Mouse (Mus musculus): ENCODE results near the gene Hscb.
"Not testable (repeated sequence)": the region's sequence is repeated elsewhere in the genome, so short reads cannot be mapped to it uniquely, and the experiment has no call there.

The Hscb gene

DNA sequence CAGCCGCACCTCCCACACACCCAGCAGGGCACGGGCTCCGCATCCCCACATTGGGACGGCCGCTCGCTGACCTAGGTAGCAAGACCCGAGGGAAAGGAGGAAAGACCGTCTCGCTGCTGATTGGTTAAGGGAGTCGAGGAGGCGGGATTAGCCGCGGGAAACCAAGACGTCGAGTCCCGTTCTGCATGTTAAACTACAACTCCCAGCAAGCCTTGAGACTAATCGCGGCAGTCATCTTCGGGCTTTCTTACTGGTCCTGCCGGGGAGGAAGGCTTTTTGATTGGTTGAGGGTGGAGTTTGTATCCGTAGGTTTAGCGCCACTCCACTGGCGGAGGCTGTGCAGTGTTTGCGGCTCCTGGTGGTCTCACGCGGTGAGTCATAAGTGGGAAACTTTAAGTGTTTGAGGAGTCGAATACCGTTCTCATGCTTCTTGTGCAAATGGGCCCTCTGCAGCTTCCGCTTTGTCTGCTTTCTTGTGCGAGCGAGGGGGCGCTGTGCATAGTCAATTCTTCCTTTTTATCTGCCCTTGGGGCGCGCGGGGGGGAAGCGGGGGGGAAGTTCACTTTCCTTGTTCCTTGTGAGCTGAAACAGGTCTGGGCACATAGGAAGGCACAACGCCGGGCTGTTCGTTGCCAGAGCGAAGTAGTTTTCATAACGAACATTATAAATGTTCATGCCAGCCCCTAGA lies at the start of gene Hscb, which contains the start of gene Chek2:
Hscb (minus strand) TSS at position 100 of the 688 bp plus-strand sequence.
Chek2 (plus strand) TSS at position 302 of the 688 bp plus-strand sequence.
- peak; percentile 99 for DNase-seq

DNA sequence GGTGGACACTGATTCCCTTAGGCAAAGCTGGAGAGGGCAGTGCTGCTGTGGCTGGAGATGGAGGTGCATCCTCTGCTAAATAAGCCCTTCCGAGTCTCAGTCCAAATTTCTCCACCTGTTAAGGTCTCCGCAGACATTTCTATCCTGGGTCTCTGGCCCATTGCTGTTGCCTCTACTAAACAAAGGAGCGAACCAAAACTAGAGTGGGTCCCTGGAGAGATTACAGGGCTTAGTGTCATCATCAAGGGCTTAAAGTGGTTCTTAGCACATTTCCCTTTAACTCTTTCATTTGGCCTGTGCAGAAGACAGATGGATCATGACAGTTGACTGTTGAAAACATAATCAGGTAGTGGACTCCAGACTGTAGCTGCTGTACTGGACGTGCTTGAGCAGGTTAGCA lies 49.0 kb upstream of the Hscb start:
- no peak for DNase-seq

DNA sequence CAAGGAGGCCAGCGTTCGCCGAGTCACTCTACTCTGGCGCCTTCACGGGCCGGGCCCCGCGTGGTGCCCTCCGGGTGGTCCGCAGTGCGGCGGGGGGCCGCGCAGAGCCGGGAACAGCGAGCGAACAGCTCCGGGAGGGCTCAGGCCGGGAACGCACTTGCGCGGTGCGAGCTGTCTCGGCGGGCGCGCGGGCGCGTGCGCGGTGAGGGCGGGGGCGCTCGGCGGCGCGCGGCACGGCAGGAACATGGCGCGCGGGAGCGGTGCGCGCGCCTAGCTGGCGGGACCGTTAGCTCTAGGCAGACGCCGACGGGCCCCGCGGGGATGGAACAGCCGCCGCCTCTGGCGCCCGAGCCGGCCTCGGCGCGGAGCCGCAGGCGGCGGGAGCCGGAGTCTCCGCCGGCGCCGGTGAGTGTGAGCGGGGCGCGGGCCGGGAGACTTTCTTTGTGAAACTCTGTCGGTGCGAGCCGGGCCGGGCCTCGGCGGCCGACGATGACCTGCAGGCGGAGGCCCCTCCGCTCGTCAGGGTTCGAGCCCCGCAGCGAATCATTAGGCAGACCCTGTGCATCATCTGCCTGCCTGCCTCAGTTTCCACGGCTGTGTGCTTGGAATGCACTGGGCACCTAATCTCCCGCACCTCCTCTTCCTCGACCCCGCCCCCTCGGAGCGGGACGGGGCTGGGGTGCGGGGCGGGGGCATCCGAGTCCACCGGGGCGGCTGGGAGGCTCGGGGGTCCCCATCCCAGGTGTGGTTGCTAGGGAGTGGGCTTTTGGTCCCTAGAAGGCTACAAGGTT lies 40.2 kb upstream of the Hscb start, which contains the start of gene Ttc28:
Ttc28 (plus strand) TSS at position 220 of the 791 bp plus-strand sequence.
- peak; percentile 88 for DNase-seq

DNA sequence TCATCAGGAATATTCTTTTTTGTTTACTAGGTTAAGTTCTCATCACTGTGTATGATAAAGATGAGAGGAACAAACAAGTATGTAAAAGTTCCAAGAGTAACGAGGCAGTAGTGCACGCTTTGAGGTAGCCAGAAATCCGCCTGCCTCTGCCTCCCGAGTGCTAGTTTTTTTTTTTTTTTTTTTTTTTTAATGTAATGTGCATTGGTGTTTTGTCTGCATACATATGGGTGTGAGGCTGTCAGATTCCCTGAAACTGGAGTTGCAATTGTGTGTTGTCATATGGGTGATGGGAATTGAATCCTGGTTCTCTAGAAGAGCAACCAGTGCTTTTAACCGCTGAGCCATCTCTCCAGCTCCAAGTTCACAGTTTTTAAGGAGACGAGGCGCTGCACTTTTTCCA lies 39.5 kb upstream of the Hscb start:
- no peak for DNase-seq

DNA sequence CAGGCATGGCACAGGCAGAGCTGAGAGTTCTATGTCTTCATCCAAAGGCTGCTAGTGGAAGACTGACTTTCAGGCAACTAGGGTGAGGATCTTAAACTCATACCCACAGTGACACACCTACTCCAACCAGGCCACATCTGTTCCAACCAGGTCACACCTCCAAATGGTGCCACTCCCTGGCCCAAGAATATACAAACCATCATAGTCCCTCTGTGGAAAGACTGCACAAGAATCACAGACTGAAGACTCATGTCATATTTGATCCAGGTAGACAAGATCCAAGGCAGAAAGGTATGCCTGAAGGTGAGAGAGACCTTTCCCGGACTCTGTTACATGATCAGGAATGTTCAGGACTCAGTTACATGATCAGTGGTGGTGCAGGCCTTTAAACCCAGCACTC lies 38.9 kb upstream of the Hscb start:
- DNase-seq, result not testable (repeated sequence)

DNA sequence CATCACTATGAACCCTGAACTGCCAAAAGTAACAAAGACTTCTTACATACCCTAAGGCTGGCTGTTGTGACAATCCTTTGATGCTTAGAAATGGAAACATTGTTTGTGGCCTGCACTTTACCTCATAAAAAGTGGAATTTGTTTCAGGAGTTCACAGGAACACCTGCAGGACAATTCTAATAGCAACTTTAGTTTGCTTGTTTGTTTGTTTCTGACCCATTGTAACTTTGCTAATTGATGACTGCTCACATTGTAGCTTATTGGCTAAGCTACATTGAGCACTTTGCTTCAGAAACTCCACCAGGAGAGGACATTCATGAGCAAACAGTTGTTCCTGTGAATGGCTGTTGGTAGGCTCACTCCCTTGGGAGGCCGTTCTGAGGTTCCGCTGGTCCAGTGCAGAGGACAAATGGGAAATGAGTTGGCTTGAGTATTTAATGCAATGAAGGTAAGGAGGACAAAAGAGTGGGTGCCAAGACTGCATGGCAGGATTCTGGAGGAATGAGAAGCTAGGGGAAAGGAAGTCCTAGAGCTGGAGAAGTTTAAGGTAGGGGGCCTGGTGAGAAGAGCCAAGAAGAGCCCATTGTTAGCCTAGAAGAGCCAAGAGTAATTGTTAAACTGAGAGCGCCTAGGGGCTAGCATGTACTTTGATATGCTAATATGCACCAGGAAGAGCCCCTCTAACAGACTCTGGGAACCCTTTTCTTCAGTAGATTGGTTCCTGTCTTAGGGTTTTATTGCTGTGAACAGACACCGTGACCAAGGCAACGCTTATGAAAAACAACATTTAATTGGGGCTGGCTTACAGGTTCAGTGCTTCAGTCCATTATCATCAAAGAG lies 38.3 kb upstream of the Hscb start:
- no peak for DNase-seq

DNA sequence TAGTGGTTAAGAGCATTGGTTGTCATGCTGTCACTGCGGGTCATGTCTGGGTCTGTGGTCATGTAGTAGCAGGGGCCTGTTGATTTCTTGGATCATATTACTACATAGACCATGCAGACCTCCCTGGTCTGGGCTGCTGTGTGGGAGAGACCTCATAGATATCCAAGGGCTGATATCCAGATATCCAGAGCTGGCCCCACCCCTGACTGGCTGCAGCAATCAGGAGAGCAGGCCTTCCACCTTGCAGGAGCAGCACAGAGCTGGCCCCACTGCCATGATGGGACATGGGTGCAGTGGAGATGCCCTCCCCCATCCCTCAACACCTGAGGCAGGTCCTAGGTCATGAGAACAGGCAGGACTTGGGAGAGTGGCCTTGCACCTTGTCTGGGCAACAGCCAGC lies 35.7 kb upstream of the Hscb start:
- no peak for DNase-seq

DNA sequence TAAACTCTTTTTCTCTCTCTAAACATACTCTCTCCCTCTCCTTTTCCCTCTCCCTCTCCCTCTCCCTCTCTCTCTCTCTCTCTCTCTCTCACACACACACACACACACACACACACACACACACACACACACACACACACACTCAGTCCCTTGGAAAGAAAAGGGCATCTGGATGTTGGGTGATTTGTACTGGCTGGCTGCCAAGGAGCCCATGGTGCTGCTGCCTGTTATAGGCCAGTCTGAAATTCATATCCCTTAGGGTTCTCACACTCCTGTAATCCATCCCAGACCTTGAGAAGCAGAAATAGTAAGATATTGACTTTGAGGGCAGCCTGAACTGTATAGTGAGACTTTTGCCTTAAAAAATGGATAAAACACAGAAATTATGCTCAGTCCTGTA lies 35.1 kb upstream of the Hscb start:
- DNase-seq, result no peak

DNA sequence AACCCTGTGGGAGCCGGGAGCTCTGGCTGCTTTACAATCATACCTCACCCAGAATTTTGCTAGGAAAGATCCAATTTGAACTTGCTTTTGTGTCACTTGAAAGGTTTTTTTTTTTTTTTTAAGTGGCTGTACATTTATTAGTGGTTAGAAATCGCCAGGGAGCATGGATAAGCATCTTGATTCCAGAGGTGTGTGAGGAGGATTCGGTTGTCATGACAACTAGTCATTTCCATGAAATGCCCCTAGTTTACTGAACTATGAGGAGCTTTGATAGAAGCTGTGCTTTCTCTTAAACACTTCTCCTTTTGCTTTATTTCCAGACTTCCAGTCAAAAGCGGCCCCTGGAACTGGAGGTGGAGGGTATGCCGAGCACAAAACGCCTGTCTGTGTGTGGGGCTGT lies 33.6 kb upstream of the Hscb start:
- no peak for DNase-seq

DNA sequence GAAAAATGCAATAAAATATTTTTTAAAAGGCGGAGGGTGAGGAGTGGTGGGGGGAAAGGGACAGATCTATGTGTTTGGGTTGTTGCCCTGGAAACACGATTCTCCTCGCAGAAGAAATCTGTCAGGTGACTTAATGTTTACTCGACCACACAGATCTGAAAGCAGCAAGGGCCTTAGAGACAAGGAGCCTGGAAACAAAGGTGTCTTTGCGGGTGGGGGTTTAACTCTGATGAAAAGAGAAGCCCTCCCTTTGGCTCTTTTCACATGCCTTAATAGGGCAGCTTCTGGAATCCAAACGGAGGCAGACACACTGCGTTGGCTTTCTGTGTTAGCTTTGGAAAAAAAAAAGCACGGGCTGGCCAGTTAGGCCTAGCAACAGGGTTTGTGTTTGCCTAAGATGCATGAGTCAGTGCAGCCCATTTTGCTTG lies 29.7 kb upstream of the Hscb start:
- no peak for DNase-seq

DNA sequence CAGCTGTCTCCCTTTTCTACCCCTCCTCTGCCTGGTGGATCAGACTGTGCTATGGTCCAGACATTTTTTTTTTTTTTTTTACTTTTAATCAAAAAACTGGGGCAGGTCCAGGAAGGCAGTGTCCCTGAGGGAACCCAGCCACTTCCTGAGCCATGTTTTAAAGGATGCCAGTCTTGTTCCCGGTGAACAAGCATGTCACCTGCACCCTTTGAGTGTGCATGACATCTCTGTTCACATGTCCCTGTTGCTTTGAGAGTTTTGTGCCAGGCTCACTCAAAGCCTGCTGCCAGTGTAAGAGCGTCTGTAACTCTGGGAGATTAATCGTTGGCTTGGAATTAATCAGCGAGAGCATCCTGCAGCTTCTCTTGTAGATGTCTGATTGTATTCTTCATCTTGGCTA lies 28.9 kb upstream of the Hscb start:
- DNase-seq, result no peak

DNA sequence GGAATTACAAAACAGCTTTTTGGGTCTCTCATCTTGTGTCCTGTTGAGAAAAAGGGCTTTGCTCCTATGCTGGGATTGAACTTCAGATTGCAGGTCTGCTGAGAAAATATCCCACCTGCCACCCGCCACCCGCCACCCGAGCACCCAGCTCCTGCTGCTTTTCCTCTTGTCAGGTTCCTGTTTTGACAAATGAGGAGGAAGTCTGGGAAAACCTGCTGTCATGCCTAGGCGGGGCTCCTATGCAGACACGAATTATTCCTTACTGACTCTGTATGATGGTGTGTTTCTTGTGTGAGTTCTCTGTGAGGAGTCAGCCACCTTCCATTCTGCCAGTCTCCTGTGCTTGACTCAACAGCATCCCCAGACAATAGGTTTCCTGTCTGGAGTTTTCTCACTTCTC lies 20.9 kb upstream of the Hscb start:
- DNase-seq, result no peak

DNA sequence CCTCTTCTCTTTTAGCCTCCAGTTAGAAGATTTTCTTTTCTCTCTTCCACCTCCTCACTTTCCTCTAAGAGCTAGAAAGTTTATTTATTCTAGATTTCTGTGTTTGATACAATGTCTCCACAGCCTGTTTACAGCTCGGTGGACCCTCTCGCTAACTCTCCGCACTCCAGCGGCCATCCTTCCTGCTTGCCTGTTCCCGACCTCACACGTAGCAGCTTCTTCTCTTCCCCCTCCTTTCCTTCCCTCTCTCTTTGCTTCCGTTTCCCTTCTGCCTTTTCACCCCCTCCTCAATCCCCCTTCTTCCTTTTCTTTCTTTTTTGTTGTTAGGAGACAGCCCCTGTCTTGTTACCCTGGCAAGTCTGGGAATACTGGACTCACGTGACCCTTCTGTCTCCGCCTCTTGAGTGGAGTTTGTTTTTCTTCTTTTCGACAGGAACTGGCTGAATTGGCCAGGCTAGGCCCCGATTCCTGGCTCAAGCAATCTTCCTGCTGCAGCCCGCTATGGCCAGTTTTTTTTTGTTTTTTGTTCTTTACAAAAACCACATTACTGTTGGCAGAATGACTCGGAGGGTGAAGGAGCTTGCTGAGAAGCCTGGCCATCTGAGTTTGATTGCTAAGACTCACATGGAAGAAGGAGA lies 19.6 kb upstream of the Hscb start:
- DNase-seq, result no peak

DNA sequence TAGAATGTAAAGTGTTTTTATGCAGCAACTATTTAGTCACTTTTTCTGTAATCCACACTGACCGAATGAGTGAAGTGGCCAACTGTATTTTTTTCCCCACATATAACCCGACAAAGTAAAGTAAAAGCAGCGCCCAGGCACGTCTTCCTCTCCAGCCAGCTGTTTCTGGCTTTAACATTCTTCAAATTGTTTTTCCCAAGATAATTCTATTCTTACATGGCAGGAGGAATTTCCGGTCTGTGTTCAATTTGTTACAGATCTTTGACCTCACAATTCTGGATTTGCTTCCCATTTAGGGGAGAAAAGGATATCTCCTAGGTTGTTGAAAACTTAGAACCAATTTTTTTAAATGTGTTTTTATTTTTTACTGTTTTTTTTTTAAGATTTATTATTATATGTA lies 17.5 kb upstream of the Hscb start:
- DNase-seq, result no peak

DNA sequence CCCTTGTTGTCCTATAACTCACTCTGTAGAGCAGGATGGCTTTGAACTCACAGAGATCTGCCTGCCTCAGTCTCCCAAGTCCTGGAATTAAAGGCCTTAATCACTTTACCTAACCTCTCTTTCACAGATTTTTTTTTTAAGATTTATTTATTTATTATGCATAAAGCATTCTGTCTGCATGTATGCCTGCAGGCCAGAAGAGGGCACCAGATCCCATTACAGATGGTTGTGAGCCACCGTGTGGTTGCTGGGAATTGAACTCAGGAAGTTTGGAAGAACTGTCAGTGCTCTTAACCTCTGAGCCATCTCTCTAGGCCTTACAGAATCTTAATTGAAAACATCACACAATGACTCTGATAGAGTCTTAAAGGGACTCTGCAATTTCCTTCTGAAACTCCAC lies 13.4 kb upstream of the Hscb start:
- no peak for DNase-seq

DNA sequence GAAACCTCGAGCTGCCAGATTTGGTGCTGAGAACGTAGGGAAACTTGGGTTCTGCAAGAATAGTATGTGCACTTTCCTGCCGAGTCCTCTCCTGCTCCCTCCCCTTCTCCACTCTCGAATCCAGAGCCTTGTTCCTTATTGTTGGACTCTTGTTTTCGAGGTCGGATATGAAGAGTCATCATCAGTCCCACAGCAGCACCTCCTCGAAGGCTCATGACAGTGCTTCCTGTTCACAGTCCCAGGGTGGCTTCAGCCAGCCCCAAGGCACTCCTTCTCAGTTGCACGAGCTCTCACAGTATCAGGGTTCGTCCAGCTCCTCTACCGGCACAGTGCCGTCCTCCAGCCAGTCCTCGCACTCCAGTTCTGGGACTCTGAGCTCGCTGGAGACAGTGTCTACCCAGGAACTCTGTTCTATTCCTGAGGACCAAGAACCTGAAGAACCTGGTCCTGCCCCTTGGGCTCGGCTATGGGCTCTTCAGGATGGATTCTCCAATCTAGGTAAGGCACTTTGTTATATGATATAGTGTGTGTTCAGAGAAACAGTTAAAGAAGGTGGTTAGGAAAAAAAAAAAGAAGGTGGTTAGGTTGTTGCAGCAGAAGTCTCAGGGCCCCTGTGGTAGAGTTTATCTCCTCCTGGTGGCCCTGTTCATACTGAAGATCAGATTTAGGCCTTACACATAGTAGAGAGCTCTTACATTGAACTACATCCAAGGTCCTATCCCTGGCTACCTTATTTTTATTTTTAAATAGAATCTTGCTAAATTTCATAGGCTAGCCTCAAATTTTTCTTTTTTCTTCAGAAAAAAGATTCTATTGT lies 1.7 kb upstream of the Hscb start:
- peak; percentile 38 for DNase-seq

DNA sequence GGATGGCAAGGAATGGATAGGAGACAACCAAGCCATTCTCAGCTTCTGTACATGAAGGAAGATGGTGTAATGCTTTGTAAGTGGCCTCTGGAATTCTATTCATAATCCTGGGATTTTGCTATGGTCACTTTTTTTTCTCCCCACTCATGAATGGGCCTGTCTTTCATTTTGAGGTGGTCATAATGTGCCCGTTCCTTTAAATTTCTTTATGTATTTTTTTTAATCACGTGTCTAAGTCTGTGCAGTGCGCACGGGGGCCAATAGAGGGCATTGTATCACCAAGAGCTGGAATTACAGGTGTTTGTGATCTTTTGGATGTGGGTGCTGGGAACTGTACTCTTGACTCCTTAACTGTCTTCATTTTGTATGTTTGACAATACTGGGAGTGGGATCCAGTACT lies 888 bp upstream of the Hscb start:
- peak; percentile 50 for DNase-seq

DNA sequence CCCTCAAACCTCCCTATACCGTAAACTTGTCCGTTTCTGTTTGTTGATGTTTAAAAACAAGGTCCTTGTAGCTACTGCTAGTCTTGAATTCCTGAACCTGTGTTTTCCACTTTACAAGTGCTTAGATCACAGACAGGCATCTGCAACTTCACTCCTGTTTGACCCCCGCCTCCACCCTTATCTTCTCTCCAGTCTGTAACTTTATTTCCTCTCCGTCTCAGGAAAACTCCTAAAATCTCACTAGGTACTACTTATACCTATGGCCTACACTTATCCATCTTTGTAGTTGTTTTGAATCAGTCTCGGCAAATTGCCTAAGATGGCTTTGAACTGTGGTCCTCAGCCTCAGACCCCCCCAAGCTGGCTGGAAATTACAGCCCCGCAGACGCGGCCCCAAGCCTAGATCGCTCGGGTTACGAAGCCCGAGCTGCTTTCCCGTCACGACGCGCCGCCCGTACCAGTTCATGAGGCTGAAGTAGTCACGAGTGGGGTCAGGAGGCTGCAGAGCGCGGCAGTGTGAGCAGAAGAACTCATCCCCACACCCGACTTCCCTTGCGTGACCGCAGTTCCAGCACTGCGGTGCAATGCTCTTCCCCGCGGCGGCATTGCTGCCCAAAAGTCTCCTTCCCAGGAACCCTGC lies 419 bp downstream of the Hscb start:
- no peak for DNase-seq

DNA sequence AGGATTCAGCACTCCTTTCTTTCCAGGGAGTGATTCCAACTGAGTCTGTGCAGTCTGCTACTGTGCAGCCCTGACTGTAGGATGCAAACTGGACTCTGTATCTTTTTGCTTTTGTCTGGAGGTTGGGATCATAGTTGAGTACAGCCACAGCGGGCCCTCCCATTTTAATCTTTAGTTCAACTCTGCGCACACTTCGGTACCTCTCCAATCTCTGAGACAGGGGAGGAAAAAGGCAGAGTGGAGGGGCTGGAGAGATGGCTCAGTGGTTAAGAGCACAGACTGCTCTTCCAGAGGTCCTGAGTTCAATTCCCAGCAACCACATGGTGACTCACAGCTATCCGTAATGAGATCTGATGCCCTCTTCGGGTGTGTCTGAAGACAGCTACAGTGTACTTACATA lies 1.6 kb downstream of the Hscb start:
- DNase-seq, result not testable (repeated sequence)

DNA sequence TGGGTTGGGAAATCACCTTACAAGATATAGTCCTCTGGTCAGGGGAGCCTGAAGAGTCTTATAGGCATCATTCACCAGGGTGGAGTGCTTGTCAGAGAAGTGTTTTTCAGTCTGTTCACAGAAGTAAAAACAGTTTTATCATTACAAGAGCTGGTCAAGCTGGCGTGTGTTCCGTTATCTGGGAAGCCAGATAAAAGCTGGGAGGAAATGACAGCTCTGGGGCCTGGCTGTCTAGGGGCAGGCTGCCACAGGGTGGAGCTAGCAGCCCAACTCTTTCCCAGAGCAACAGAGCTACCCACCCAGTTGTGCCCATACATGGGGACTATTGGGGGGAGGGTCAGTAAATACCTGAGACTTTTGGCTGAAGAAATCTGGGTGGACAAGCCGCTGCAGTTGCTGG lies 3.6 kb downstream of the Hscb start:
- no peak for DNase-seq

DNA sequence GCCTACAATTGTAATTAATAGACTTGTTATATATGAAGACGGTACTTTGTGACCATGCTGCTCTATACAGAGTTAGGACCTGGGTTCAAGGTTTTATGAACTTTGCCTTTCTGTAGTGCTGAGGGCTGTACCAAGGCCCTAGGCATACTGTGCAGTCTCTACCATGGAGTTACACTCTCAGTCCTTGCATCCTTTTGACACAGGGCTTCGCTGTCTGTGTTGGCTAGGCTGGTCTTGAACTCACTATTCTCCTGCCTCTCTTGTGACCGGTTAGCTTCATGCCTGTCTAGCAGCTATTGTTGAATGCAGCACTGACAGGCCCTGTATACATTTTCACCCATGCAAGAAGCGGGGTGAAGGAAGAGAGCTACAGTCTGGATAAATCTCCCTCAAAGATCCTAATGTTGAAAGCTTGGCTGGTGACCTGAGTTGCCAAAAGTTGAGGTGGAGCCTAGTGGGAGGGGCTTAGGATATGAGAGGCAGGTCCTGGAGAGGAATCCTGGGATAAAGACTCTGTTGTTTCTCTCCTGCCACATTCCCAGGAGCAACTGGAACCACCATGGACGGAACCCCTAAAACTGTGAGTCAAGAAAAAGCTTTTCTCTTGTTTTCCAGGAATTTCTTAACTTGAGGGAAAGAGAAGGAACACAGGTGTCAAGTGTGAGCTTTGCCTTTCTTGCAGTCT lies 8.4 kb downstream of the Hscb start:
- no peak for DNase-seq

All from cerebellum, adult 9-11 months (tissue).